Mouse (Mus musculus): ENCODE results near the gene Ramp3.

Gene Ramp3

DNA sequence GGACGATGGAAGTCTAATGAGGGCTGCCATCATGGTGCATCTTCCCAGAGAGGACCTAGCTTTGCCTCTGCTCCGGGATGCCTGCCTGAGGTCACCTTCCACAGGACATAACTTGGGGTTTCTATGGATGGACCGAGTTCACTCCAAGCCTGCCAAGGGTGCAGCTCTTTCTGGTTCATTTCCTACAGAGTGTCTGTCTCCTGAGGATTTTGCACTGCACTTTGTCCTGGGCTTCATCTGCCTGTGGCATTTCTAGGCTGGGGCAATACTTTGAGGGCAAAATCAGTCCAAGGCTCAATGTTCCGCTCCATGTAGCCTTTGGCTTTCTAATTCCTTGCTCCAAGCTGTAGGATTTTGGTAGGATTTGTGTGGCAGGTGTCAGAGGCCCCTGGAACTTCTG lies 12.5 kb downstream of the Ramp3 start:
- no peak for DNase-seq (ENCODE audit: low spot score)

DNA sequence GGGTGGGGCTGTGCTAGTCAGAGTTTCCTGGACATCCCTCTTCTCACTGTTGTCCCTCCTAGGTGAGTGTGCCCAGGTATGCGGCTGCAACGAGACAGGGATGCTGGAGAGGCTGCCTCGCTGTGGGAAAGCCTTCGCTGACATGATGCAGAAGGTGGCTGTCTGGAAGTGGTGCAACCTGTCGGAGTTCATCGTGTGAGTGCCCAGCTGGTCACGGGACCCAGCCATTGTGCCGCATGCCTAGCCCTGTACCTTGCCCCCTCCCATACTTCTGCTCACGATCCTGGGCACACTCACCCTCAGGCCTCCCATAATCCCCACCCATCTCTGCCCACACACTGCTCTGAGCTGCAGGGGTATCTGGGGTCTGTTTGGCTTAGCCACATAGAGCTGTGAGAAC lies 16.4 kb downstream of the Ramp3 start:
- no peak for DNase-seq (ENCODE audit: low spot score)

- DNase-seq (ENCODE audit: low spot score), result no peak
Measured at GRCm38 (mm10) chr11:6675402-6675801, 17.1 kb downstream of the Ramp3 start.

- no peak for DNase-seq (ENCODE audit: low spot score)
Measured at GRCm38 (mm10) chr11:6676641-6677040, 18.3 kb downstream of the Ramp3 start.

DNA sequence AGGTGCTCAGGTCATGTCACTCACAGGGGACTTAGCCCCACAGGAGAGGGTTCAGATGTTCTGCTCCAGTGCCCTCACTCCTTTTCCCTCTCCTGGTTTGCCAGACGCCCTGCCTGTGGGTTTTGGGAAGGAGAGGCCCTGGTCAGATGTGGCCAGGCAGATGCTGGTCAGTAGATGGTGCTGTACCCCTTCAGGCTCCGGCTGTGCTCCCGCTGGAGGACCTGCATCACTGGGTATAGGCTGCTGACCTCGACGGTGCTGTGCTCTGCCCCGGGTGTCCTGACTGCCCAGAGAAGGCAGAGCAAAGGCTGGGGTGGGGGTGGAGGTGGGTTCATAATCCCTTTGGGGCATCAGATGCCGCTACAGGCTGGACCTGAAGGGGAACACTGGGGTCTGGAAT lies 19.2 kb downstream of the Ramp3 start:
- no peak for DNase-seq (ENCODE audit: low spot score)

GRCm38 (mm10) chr11:6679694-6680396 lies 21.5 kb downstream of the Ramp3 start:
- DNase-seq (ENCODE audit: low spot score), result no peak

DNA sequence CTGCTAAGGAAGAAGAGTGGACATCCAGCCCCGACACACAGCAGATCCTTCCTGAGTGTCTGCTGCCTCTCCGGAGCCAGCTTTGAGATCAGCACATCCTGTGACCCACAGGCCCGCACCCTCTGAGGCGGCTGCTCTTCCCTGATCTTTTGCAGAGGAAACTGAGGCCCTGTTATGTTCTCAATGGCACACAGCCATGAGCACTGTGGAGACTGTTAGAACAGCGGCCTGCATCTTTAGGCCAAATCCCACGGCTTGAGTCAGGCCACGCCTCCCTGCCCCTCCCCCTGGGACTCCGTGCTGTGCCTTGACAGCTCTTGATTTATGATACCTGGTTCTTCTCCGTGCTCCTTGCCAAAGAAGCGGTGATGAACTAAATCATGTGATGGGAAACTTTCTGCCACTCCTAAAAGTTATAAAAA lies 22.1 kb downstream of the Ramp3 start:
- DNase-seq (ENCODE audit: low spot score), result no peak

- DNase-seq (ENCODE audit: low spot score), result no peak
Measured at GRCm38 (mm10) chr11:6684741-6685140, 26.4 kb downstream of the Ramp3 start.

DNA sequence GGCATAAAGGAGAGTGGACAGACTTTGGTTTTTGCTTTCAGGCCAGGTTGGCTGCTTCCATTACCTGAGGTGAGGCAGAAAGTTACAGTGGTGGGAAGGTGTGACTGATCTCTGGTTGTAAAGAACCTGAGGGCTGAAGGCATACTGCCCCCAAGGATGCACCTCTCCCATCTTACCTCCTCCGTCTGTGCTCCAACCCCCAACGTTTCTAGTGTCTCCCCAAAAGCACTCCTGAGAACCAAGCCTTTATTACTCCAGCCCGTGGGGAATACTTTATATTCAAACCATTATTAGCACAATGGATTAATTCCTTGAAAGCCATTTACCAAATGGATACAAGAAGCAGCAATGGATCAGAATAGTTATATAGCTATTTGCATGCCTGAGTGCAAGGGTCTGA lies 30.6 kb downstream of the Ramp3 start:
- DNase-seq (ENCODE audit: low spot score), result no peak

DNA sequence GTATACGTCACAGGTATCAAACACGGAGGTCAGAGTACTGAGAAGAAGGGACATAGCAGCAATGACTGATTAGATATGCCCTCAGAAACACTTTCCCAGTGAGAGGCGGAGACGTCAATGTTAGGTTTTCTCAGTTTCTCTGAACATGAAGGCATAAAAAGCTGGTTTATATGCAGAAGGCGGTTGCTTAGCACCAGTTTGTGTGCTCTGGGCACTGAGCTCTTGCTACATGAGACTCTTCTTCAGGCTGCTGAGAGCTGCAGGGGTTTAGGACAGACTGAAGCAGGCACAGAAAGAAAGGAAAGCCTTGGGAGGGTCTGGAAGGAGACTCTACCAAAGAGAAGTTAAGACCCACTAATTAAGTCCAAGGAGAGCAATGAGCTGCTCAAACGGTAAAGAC lies 34.0 kb downstream of the Ramp3 start:
- DNase-seq (ENCODE audit: low spot score), result no peak

DNA sequence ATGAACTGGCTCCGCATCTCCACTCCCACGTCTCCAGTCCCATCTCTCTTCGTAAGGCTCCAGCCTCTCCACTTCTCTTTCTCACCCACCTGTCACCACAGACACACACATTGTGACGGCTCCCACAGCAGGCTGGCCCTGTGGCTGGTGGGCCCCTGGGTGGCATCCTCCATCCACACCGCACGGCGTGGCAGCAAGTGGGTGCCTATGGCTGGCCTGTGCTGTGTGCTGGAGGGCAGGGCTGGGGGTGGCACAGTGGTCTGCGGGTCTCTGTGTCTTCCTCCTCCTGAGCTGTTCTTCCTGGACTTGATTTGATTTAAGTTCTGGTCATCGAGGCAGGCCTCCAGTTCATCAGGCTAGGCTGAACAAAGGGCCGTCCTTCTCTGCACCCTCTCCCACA lies 35.8 kb downstream of the Ramp3 start:
- no peak for DNase-seq (ENCODE audit: low spot score)

DNA sequence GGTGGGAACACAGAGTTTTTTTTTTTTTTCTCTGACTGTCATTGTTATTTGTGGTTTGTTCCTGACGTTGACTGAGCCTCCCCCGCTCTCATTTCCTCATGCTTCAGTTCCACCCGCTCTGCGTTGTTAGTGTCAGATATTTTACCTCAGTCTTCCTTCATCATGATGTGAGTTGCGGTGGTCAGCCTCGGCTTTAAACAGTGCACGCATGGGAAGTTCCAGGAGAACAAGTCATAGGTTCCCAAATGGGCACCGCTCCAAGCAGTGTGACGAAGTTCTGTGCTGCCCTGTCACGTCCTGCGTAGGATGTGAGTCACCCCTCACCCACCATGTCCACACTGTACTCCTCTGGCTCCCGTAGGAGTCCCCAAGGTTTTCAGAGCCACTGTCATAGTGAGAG lies 36.9 kb downstream of the Ramp3 start:
- DNase-seq (ENCODE audit: low spot score), result no peak

GRCm38 (mm10) chr11:6696551-6696950 lies 38.2 kb downstream of the Ramp3 start:
- no peak for DNase-seq (ENCODE audit: low spot score)

- DNase-seq (ENCODE audit: low spot score), result no peak
Measured at GRCm38 (mm10) chr11:6697751-6698150, 39.4 kb downstream of the Ramp3 start.

DNA sequence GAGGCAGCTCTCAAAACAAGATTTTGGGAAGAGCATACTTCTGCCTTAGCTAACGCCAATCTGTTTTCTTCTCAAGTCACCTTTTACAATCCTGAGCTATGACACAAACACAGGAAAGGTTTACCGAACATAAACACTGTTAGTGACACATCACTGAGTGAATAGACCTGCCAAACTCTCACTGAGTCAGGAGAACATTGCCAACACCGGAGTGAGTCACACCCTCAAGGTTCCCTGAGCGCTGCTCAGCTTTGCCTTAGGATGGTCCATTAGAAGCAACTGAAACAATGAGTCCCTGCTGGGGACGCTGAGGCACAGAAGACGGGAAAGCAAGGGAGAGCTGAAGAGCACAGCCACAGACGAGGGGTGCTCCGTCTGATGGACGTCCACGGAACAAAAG lies 40.0 kb downstream of the Ramp3 start:
- DNase-seq (ENCODE audit: low spot score), result no peak

- no peak for DNase-seq (ENCODE audit: low spot score)
Measured at GRCm38 (mm10) chr11:6702258-6702657, 43.9 kb downstream of the Ramp3 start.

GRCm38 (mm10) chr11:6704851-6705250 lies 46.5 kb downstream of the Ramp3 start:
- no peak for DNase-seq (ENCODE audit: low spot score)

- no peak for DNase-seq (ENCODE audit: low spot score)
Measured at GRCm38 (mm10) chr11:6705516-6705915, 47.2 kb downstream of the Ramp3 start.

DNA sequence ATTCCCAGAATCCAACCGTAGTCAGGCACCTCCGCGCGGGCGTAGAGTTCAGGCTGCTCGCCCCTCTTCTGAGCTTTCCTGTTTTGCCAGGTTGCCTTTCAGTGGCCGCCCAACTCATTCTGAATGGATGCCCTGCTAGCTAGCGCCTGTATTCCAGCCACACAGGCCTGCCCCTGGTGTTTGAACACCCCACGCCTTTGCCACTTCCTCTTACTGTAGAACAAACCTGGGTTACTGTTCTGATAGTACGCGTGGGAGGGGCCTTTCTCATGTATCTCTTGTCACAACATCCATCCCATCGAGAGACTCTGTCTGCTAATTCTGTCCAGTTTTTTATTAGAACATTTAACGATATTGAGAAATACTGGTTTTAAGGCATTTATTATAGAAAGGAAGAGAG lies 48.5 kb downstream of the Ramp3 start:
- DNase-seq (ENCODE audit: low spot score), result no peak

GRCm38 (mm10) chr11:6708437-6708836 lies 50.1 kb downstream of the Ramp3 start:
- DNase-seq (ENCODE audit: low spot score), result no peak

DNA sequence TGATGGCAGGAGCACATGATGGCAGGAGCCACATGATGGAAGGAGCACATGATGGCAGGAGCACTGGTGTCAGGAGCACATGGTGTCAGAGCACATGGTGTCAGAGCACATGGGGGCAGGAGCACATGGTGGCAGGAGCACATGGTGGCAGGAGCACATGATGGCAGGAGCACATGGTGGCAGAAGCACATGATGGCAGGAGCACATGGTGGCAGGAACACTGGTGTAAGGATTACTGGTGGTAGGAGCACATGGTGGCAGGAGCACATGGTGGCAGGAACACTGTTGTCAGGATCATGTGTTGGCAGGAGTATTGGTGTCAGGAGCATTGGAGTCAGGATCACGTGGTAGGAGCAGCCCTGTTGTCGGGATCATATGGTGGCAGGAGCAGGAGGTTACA lies 52.1 kb downstream of the Ramp3 start:
- no peak for DNase-seq (ENCODE audit: low spot score)

DNA sequence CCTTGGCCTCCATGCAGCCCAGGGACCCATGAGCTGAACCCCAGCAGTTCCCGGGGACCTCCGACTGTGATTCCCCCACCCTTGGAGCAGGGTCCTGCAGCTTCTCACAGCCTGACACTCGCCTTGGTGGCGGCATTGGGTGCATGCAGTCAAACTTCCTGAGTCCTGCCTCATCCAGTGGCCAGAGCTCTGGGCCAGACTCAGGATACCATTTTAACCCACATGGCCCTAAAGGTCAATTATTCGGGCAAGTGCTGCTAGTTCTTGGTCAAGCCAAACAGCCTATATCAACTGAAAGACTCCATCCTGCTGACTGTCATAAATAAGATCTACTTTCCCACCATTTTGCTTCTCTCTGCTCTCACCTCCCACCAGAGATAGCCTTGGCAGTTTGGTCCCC lies 62.4 kb downstream of the Ramp3 start:
- DNase-seq (ENCODE audit: low spot score), result no peak

DNA sequence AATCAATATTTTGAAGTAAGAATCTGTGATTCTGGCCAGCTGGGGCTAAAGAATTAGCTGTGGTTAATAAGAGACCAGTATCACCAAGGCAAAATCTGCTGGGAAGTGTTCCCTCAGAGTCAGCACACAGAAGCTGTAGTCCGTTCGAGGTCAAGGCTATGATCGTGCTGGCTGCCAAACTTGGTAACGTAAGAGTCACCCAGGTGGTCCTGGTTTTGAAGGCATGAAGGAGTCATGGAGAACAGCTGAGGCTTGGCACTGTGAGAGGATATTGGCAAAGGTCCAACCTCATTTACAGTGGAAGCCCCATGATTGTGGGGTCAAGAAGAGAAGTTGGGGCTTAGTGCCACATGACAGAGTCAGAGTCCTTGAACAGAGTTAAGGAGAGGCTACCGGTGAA lies 68.6 kb downstream of the Ramp3 start:
- no peak for DNase-seq (ENCODE audit: low spot score)

All from urinary bladder, postnatal 10 days (tissue).